Mouse (Mus musculus) hindbrain, embryonic 14.5 days (tissue): ENCODE measurements around the gene Ahrr. TPM values are rescaled to one million over a fixed set of nuclear protein-coding genes. Genes with fewer than 3 reads are reported as not detected.

ENCODE experiments used
- ATAC-seq: fragments of 200-750 bp; cut with Nextera tagmentation; 2 replicates; pipeline ENCODE4 v1.8.0; 2017; ENCODE audit warnings: moderate number of reproducible peaks, mild to moderate bottlenecking, moderate TSS enrichment, moderate library complexity; ENCODE audit not compliant: low FRiP score
- DNase-seq: peaks from one replicate; pipeline ENCODE4 v3.0.0-alpha.2; 2015; ENCODE audit warnings: low spot score
- H3K27ac ChIP-seq: fragments of 300-500 bp; sonication (generic); 2 replicates; pipeline ENCODE4 v1.5.1; 2014; ENCODE audit warnings: mild to moderate bottlenecking, moderate library complexity
- H3K27me3 ChIP-seq: fragments of 300-500 bp; sonication (generic); 2 replicates; pipeline ENCODE4 v1.6.1; 2014; ENCODE audit warnings: mild to moderate bottlenecking, low read length, mixed read lengths; ENCODE audit not compliant: control insufficient read depth, insufficient read depth
- H3K36me3 ChIP-seq: fragments of 300-500 bp; sonication (generic); replicated peaks from 2 replicates; pipeline ENCODE4 v1.6.1; 2014; ENCODE audit not compliant: control insufficient read depth, insufficient read depth
- H3K4me1 ChIP-seq: fragments of 300-500 bp; sonication (generic); replicated peaks from 2 replicates; pipeline ENCODE4 v1.6.1; 2014; ENCODE audit warnings: antibody characterized with exemption, low read length, mixed read lengths; ENCODE audit not compliant: control insufficient read depth, insufficient read depth
- H3K4me2 ChIP-seq: fragments of 300-500 bp; sonication (generic); replicated peaks from 2 replicates; pipeline ENCODE4 v1.6.1; 2014; ENCODE audit warnings: mild to moderate bottlenecking, moderate library complexity
- H3K4me3 ChIP-seq: fragments of 300-500 bp; sonication (generic); replicated peaks from 2 replicates; pipeline ENCODE4 v1.5.1; 2014; ENCODE audit warnings: mild to moderate bottlenecking, low read length
- H3K9ac ChIP-seq: fragments of 300-500 bp; sonication (generic); 2 replicates; pipeline ENCODE4 v1.6.1; 2014
- H3K9me3 ChIP-seq: fragments of 300-500 bp; sonication (generic); 2 replicates; pipeline ENCODE4 v1.6.1; 2016; ENCODE audit warnings: low read length; ENCODE audit not compliant: control insufficient read depth
- WGBS: fragments of 180-500 bp; shearing (Covaris S2); extraction: QIAGEN DNeasy Blood & Tissue Kit; methylation state at CpG from one replicate; pipeline ENCODE4 v1.1.7; 2014; 5-methylcytosine and 5-hydroxymethylcytosine counted together
- polyA plus RNA-seq: library from polyadenylated mRNA; unstranded; fragments of >200 nt; fragmentation: Nextera tagmentation; extraction: Ambion mirVana; gene quantifications from 2 replicates; pipeline ENCODE4 v1.2.1, GENCODE M21; 2014

Gene Ahrr
- polyA plus RNA-seq, 1 experiment from 2014 or later: 0.52 TPM

GRCm38 (mm10) chr13:74196451-74196850 is 95.7 kb downstream of the Ahrr start:
- DNase-seq: no peak
- Histone ChIP-seq H3K27me3 (no peaks in the 10 kb centered on the region), H3K4me2 (no peak overlapping the region), H3K9ac (no peak overlapping the region), H3K9me3 (no peaks in the 10 kb centered on the region), H3K4me3 (no peak overlapping the region), H3K36me3 (peaks cover 67% of the 10 kb centered on the region), H3K27ac (no peak overlapping the region), H3K4me1 (no peaks in the 10 kb centered on the region)
- 85% methylated on average over 3 of the region's 3 CpGs for WGBS
- ATAC-seq: no peak

GRCm38 (mm10) chr13:74192613-74193012 is 99.5 kb downstream of the Ahrr start:
- ATAC-seq (0 out of 2 replicates have a peak, but pooled peaks have one; percentile 46), DNase-seq (peak; percentile 33)
- Histone ChIP-seq H3K4me1 (no peaks in the 10 kb centered on the region), H3K27ac (no peak overlapping the region), H3K27me3 (no peaks in the 10 kb centered on the region), H3K4me3 (no peak overlapping the region), H3K36me3 (peaks cover 85% of the 10 kb centered on the region), H3K9me3 (no peaks in the 10 kb centered on the region), H3K4me2 (no peak overlapping the region), H3K9ac (no peak overlapping the region)
- 88% methylated on average over 6 of the region's 6 CpGs for WGBS

- peaks cover 71% of the 10 kb centered on the region for H3K36me3 ChIP-seq
- no peaks in the 10 kb centered on the region for H3K9me3 ChIP-seq
- no peak overlapping the region for H3K9ac ChIP-seq
- 91% methylated on average over 5 of the region's 5 CpGs for WGBS
- ATAC-seq (no peak), DNase-seq (no peak)
- H3K4me1 ChIP-seq: no peaks in the 10 kb centered on the region
- no peaks in the 10 kb centered on the region for H3K27me3 ChIP-seq
- H3K4me3 ChIP-seq: no peak overlapping the region
- no peak overlapping the region for H3K4me2 ChIP-seq
- H3K27ac ChIP-seq: no peak overlapping the region
Observed at GRCm38 (mm10) chr13:74183011-74183695, 109.0 kb downstream of the Ahrr start.

GRCm38 (mm10) chr13:74172036-74172435 is 120.1 kb downstream of the Ahrr start:
- H3K36me3 ChIP-seq: peaks cover 64% of the 10 kb centered on the region
- 91% methylated on average over 5 of the region's 5 CpGs for WGBS
- DNase-seq: no peak

GRCm38 (mm10) chr13:74169446-74170164 is 122.5 kb downstream of the Ahrr start:
- no peak overlapping the region for H3K4me2 ChIP-seq
- 91% methylated on average over 10 of the region's 10 CpGs for WGBS
- H3K4me3 ChIP-seq: no peak overlapping the region
- ATAC-seq (no peak), DNase-seq (no peak)
- H3K27me3 ChIP-seq: no peaks in the 10 kb centered on the region
- H3K4me1 ChIP-seq: 0 out of 2 replicates have a peak, but pooled peaks cover 6% of the 10 kb centered on the region
- H3K9me3 ChIP-seq: no peaks in the 10 kb centered on the region
- H3K36me3 ChIP-seq: peaks cover 51% of the 10 kb centered on the region
- H3K27ac ChIP-seq: no peak overlapping the region
- H3K9ac ChIP-seq: no peak overlapping the region

More at GRCm38 (mm10) chr13:74172036-74172435, 120.1 kb downstream of the Ahrr start:
- Histone ChIP-seq H3K27me3 (no peaks in the 10 kb centered on the region), H3K9ac (no peak overlapping the region), H3K9me3 (no peaks in the 10 kb centered on the region), H3K4me3 (no peak overlapping the region), H3K4me1 (0 out of 2 replicates have a peak, but pooled peaks cover 3% of the 10 kb centered on the region), H3K27ac (no peak overlapping the region), H3K4me2 (no peak overlapping the region)
- no peak for ATAC-seq

- Histone ChIP-seq H3K4me2 (peak overlapping the region; percentile 76; the same call in 1 of the 2 replicates), H3K4me1 (0 out of 2 replicates have a peak, but pooled peaks cover 6% of the 10 kb centered on the region), H3K27ac (no peak overlapping the region), H3K9ac (no peak overlapping the region), H3K36me3 (peaks cover 30% of the 10 kb centered on the region), H3K4me3 (no peak overlapping the region), H3K9me3 (no peaks in the 10 kb centered on the region), H3K27me3 (no peaks in the 10 kb centered on the region)
- DNase-seq: no peak
- peak; percentile 43; the same call in 1 of the 2 replicates for ATAC-seq
- WGBS: 91% methylated on average over 2 of the region's 2 CpGs
Observed at GRCm38 (mm10) chr13:74167492-74167891, 124.6 kb downstream of the Ahrr start.

GRCm38 (mm10) chr13:74167057-74167413 is 125.1 kb downstream of the Ahrr start:
- no peak overlapping the region for H3K27ac ChIP-seq
- H3K27me3 ChIP-seq: no peaks in the 10 kb centered on the region
- H3K9me3 ChIP-seq: no peaks in the 10 kb centered on the region
- DNase-seq (no peak), ATAC-seq (peak; percentile 51)
- WGBS: 14% methylated on average over 9 of the region's 9 CpGs
- 0 out of 2 replicates have a peak, but pooled peaks cover 6% of the 10 kb centered on the region for H3K4me1 ChIP-seq
- peaks cover 27% of the 10 kb centered on the region for H3K36me3 ChIP-seq
- H3K4me2 ChIP-seq: peak overlapping the region; percentile 76
- peak overlapping the region; percentile 67 for H3K9ac ChIP-seq
- H3K4me3 ChIP-seq: peak overlapping the region; percentile 37

- ATAC-seq (peak; percentile 80), DNase-seq (peak; percentile 29)
- Histone ChIP-seq H3K9ac (peak overlapping the region; percentile 67), H3K9me3 (no peaks in the 10 kb centered on the region), H3K4me1 (0 out of 2 replicates have a peak, but pooled peaks cover 6% of the 10 kb centered on the region), H3K4me2 (peak overlapping the region; percentile 76), H3K36me3 (peaks cover 22% of the 10 kb centered on the region), H3K27ac (no peak overlapping the region), H3K4me3 (peak overlapping the region; percentile 37), H3K27me3 (no peaks in the 10 kb centered on the region)
- 9% methylated on average over 19 of the region's 19 CpGs for WGBS
Observed at GRCm38 (mm10) chr13:74166348-74167056, 125.6 kb downstream of the Ahrr start.
